Mouse (Mus musculus) embryo, embryonic 11.5 days (tissue): ENCODE data around the gene Gk5.
"Not testable (repeated sequence)": the region's sequence is repeated elsewhere in the genome, so short reads cannot be mapped to it uniquely, and the experiment has no call there.

Source experiments
- DNase-seq: peaks from one replicate; pipeline ENCODE4 v3.0.0-alpha.2; 2012; ENCODE audit warnings: low read depth, low spot score

Gene Gk5

DNA sequence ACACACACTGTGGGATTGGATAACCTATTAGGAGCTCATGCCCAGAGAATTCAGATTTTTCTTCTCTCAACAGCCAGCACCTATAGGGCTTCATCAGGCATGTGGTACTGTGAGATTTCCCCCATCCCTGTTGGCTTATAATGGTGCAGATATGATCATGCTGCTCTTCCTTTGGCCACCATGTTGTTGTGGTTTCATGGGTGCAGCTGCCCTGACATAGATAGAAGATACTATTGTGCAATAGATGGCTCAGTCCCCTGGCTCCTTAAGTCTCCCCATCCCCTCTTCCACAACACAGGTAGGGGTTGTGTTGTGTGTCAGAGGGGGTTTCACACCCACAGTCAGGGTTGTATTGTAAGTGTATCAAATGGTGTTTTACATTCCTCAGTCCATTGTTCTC, 25.7 kb downstream of the Gk5 start:
- no peak for DNase-seq

- DNase-seq: no peak
These were observed 33.6 kb downstream of the Gk5 start for GRCm38 (mm10) chr9:96152801-96153200.

DNA sequence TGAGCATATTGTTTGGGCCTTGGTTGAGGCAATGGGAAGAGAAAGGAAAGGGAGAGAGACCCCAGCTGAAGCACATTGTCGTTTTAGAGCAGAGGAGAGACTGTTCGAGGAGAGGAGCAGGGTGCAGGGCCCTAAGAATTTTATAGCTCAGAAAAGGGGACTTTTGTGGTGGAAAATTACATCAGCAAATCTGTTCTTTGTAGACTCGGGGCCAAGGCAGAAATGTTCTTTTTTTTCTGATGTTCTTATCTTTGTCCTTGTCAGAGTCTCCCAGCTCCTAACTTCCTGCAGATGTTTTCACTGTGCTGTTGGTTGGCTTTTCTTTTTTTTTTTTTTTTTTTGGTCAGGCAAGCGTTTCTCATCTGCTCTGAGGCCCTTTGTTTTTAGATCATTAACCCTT, 39.3 kb downstream of the Gk5 start:
- no peak for DNase-seq

- DNase-seq: no peak
These were observed 39.9 kb downstream of the Gk5 start for GRCm38 (mm10) chr9:96159047-96159446.

DNA sequence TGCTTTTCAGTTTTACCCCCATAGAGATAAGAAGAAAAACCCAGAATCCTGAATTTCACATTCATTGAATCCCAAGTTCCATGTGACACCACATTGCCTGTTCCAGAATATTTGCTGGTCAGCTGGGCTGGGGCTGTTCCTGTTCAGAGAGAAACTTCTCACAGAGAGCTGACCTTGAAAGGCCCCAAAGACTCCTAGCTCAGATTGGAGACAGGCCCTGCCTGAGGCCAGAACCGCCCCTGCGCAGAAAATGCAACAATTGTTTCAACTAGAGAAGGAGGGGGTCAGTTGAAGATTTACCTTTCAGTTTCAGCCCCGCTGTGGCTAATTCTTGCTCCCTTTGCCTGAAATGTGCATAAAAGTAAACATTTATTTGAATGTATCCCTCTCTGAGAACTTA, 41.6 kb downstream of the Gk5 start:
- DNase-seq: no peak

DNA sequence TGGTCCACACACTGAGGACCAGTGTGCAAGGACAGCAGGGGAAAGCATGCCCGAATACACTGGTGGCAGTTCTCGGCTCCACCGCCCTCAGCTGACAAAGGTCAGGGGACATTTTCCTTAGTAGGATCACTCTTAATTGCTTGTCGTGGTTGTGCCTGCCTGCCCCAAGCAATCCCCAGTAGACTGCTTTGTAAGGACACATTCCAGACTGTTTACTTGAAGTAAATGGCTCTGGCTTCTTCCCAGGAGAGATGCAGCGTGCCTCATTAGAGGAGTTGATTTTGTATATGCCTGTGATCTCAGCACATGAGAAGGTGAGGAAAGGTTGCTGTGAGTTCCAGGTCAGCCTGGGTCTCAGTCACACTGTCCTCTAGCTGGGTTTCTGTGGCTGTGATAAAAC, 43.3 kb downstream of the Gk5 start:
- no peak for DNase-seq

GRCm38 (mm10) chr9:96163443-96163842, 44.3 kb downstream of the Gk5 start:
- no peak for DNase-seq

- not testable (repeated sequence) for DNase-seq
These were observed 44.8 kb downstream of the Gk5 start for GRCm38 (mm10) chr9:96163983-96164382.

DNA sequence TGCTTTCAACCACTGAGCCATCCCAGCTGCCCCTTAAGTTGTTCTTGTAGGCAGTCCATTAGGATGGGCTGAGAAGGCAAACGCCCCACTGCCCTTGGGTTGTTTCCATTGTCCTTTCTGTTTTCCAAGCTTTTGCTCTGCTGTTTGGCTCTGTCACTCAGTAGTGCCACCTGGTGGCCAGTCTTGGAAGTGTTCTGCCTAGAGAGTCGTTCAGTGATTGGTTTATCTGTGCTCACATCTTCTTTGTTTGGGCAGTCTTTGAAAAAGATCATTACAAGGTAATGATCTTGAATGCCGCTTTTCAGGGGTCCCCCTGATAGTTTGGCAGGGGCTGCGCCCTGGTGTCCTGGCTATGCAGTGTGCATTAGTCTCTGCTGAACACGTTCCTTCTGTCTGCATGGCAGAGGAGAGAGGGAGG, 48.0 kb downstream of the Gk5 start:
- peak; percentile 58 for DNase-seq

DNA sequence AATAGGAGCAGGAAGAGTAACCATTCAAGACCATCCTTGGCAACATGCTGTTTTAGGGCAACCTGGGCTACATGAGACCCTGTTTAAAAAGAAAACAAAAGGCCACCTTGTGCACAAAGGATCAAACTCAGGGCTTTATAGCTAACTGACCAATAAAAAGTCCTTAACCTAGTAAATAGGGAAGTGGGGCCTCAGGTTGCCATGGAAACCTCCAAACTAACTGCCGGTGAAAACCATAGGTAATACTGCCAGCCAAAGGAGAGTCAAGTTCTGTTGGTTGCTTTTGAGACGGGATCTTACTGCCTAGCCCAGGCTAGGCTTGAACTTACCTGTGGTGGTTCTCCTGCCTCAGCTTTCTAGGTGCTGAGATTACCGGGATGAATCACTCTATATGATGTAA, 51.4 kb downstream of the Gk5 start:
- DNase-seq: no peak

DNA sequence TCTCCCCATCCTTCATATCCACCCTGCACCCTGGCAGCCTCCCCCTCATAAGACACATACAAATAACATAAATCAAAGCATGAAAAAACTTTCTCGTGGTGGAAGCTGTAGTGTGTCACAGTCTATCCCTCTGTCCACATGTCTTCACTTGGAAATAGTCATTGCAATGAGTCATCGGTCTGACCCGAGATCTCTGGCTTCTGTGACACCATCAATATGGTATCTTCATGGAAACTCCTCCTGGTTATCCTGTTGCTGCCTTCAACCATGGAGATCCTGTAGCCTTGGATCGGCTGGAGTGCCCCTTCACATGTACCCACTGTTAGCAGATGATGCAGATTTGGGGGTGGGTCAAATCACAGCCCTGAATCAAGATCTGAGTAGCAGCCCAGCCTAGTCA, 65.7 kb downstream of the Gk5 start:
- DNase-seq: no peak

DNA sequence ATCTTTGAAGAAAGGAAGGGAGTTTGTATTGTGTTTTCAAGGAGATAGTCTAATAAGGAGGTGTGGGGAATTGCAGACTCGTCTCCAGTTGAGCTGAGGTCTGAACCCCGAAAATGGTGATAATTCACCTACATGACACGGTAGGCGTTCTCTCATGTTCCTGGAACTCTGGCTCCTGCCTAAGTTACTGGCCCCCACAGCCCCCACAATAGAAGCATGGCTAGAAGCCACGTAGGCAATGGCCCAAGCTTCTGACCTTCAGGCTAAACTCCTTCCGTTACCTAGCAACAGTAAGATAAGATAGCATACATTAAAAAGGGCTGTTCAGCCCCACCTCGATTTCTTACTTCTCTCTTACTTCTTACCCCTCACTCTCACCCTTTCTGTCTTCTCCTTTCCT, 67.5 kb downstream of the Gk5 start:
- DNase-seq: no peak

DNA sequence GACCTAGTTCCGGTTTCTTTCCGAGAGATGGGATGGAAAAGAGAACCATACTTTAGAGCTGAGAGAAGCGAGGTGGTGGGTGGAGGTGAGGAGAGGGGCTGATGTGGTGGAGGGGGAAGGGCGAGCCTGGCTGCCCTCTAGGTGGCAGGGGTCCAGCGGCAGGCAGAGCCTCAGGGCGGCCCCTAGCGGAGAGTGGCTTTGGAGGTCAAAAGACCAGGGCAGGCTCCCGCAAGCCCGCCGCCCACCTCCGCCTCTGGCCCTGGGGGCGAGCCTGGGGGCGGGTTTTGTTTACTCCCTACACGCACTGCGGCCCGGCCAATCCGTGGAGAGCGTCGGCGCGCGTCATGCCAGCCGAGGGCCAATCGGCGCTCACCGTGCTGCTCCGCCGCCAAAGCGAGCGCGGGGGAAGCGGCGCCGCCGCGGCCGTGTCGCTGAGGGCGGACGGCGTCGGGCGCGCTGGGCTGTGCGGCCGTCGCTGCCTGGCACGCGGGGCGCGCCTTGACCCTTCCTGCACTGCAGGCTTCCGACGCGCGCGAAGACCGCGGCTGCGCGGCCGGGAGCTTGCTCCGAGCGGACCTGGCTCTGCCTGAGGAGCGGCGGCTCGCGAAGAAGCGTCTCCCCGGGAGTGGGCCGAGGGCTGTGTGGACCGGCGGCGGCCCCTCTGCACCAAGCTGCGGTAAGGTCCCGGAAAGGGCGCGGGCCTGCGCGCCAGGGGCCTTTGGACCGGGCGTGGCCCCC, 76.9 kb downstream of the Gk5 start, which contains the start of gene Tfdp2:
Tfdp2 (plus strand) TSS at position 391 of the 738 bp plus-strand sequence.
- DNase-seq: peak; percentile 82

DNA sequence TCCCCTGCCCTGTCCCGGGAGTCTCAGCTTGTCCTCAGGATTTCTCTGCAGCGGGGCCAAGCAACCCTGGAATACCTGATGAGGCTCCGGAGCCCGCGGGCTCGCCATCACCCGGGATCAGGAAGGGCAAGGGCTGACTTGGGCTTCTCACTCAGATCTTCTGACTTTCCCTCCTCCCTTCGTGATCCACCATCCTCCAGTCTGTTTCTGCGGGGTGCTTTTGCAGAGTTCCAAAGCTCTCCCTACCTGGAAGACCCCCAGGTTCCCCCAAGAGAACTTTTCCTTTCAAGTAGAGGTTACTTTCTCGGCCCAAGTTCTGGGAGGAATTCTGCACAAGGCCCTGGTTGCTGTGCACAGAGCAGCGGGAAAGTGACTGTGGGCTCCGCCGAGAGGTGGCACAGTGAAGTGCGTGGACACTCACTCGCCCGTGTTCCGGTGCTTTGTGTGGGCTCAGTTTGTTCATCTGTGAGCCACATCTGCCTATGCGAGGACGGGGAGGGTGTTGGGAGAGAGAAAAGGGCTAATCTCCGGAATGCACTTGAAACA, 77.5 kb downstream of the Gk5 start:
- no peak for DNase-seq

DNA sequence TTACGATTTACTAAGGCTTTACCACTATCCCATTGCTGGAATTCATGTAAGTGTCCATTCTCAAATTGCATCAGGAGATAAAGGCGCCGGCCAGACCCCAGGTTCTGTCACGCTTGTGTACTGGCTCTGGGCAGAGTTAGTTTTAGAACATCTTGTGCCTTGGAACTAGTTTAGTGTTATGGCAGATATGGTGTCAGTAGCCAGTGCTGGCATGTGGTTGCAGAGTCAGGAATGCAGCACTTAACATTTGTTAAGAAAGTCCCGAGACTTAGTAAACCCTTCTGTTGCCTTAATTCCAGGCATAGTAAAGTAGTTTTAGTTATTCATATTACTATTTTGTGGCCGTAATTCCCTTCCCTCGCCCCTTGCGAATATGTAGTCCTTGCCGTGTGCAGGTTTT, 78.6 kb downstream of the Gk5 start:
- DNase-seq: no peak

- no peak for DNase-seq
These were observed 84.5 kb downstream of the Gk5 start for GRCm38 (mm10) chr9:96203663-96204062.

DNA sequence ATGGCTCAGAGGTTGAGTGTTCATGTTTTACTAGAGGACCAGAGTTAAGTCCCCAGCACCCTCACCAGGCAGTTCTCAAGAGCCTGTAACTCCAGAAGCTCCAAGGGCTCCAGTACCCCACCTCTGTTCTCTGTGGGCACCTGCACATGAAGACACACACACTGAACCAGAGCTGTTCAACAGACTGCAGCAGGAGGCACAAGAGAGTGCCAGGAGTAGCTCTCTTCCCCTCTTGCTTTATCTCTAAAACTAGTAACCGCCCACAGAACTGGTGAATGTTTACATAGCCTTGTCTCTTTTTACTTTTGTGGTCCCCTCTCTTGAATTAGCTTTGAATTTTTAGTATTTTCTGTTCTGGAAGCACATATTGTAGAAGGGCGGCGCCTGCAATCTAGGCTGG, 88.3 kb downstream of the Gk5 start:
- no peak for DNase-seq

GRCm38 (mm10) chr9:96213036-96213645, 94.0 kb downstream of the Gk5 start:
- DNase-seq: no peak

DNA sequence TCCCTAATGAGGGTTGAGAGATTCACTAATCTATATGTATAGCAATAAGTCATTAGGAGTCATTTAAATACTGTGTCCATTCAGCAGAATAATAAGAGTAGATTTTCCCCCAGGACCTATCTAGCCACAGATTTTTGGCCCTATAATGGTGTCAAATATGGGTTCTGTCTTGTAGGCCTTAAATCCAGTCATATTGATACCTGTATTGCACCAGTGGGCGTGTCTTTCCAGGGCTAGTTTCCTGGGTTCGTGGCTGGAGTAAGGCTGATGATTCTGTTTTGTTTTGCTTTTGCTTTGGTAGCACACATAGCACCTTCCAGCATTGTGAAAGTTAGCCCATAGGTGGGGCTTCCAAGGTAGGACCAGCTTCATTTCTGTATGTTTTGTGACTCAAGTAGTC, 95.0 kb downstream of the Gk5 start:
- DNase-seq: no peak

DNA sequence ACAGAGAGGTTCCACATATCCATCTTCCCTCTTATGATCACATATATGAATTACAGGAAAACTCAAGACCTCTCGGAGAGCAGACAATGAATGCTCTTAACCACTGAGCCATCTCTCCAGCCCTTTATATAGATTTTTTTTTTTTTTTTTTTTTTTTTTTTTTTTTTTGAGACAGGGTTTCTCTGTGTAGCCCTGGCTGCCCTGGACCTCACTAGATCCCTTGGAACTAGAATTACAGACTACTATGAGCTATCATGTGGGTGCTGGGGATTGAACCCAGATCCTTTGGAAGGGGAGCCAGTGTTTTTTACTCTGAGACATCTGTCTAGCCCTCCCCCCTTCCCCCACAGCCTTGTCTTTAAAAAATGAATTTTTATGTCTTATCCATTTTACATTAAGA, 98.1 kb downstream of the Gk5 start:
- DNase-seq: no peak

DNA sequence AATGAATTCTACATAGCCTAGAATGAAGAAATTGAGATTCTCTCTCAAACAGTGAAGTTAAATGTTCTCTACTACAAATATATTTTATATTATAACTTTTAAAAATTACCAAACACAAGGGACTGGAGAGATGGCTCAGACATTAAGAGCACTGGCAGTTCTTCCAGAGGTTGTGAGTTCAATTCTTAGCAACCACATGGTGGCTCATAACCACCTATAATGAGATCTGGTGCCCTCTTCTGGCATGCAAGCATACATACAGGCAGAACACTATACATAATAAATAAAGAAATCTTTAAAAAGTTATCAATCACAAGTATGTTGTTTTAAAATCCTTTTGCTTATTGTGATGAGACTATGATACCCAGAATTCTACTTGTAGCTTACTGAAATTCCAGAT, 98.6 kb downstream of the Gk5 start:
- no peak for DNase-seq

- DNase-seq: no peak
These were observed 100.0 kb downstream of the Gk5 start for GRCm38 (mm10) chr9:96219114-96219669.

DNA sequence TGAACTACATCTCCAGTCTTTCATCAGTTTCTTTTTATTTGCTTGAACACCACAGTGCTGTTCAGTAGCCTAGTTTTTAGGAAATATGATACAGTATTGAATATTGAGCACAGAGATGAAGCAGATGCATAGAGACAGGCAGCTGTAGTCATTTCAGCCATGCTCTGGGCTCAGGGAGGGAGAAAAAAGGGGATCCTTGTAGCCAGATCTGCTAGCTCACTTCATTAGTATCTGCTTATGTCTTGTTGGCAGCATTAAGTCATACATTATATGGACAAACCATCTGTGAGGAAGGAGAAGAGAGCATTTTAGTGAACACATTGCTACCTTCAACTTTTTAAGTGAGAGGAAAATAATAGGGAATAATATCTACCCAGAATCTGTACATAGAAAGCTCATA, 101.3 kb downstream of the Gk5 start:
- DNase-seq: no peak
